Mouse (Mus musculus): ENCODE measurements at regions not wholly inside any gene's neighbourhood (a gene's known extent, or its start where the extent isn't known, plus 50 kb on each side); places are given as distances from the start of the nearest gene placed in this dataset.
"Not testable (repeated sequence)": the region's sequence is repeated elsewhere in the genome, so short reads cannot be mapped to it uniquely, and the experiment has no call there.

- DNase-seq (ENCODE audit: low spot score) = no peak
- Histone ChIP-seq H3K27me3 (replicated peaks; ENCODE audit: low read depth, poor library complexity, severe bottlenecking) (peaks cover 64% of the 10 kb centered on the region), H3K27ac (replicated peaks) (no peak overlapping the region), H3K9me3 (no peaks in the 10 kb centered on the region), H3K36me3 (replicated peaks) (no peaks in the 10 kb centered on the region), H3K4me3 (no peak overlapping the region), H3K4me1 (peaks cover 28% of the 10 kb centered on the region)
- 84% methylated on average over 11 of the region's 11 CpGs for WGBS
Observed at GRCm38 (mm10) chrX:12299236-12299635, 139.1 kb upstream of the Bcor start.

GRCm38 (mm10) chrX:12304678-12305077 lies 144.5 kb upstream of the Bcor start:
- Histone ChIP-seq H3K4me1 (0 out of 2 replicates have a peak, but pooled peaks cover 3% of the 10 kb centered on the region), H3K27ac (replicated peaks) (no peak overlapping the region), H3K27me3 (replicated peaks; ENCODE audit: low read depth, poor library complexity, severe bottlenecking) (peaks cover 66% of the 10 kb centered on the region), H3K4me3 (no peak overlapping the region), H3K9me3 (no peaks in the 10 kb centered on the region), H3K36me3 (replicated peaks) (no peaks in the 10 kb centered on the region)
- WGBS = 83% methylated on average over 5 of the region's 5 CpGs
- no peak for DNase-seq (ENCODE audit: low spot score)

- H3K4me1 ChIP-seq = 0 out of 2 replicates have a peak, but pooled peaks cover 3% of the 10 kb centered on the region
- no peak overlapping the region for H3K4me3 ChIP-seq
- H3K27me3 ChIP-seq (replicated peaks; ENCODE audit: low read depth, poor library complexity, severe bottlenecking) = peaks cover 60% of the 10 kb centered on the region
- DNase-seq (ENCODE audit: low spot score) = no peak
- H3K9me3 ChIP-seq = no peaks in the 10 kb centered on the region
- no peak overlapping the region for H3K27ac ChIP-seq (replicated peaks)
- no peaks in the 10 kb centered on the region for H3K36me3 ChIP-seq (replicated peaks)
- 83% methylated on average over 3 of the region's 3 CpGs for WGBS
Observed at GRCm38 (mm10) chrX:12306940-12307339, 146.8 kb upstream of the Bcor start.

- no peaks in the 10 kb centered on the region for H3K36me3 ChIP-seq (replicated peaks)
- no peak overlapping the region for H3K4me3 ChIP-seq
- H3K4me1 ChIP-seq = no peaks in the 10 kb centered on the region
- no peak overlapping the region for H3K27ac ChIP-seq (replicated peaks)
- H3K9me3 ChIP-seq = no peaks in the 10 kb centered on the region
- DNase-seq (ENCODE audit: low spot score) = no peak
- peaks cover 32% of the 10 kb centered on the region for H3K27me3 ChIP-seq (replicated peaks; ENCODE audit: low read depth, poor library complexity, severe bottlenecking)
- 81% methylated on average over 5 of the region's 5 CpGs for whole genome bisulfite sequencing
Observed at GRCm38 (mm10) chrX:12312534-12312933, 152.4 kb upstream of the Bcor start.

- Histone ChIP-seq H3K9me3 (no peaks in the 10 kb centered on the region), H3K27ac (replicated peaks) (no peak overlapping the region), H3K27me3 (replicated peaks; ENCODE audit: low read depth, poor library complexity, severe bottlenecking) (peaks cover 22% of the 10 kb centered on the region; the same call in 1 of the 2 replicates), H3K4me1 (0 out of 2 replicates have a peak, but pooled peaks cover 4% of the 10 kb centered on the region), H3K4me3 (no peak overlapping the region), H3K36me3 (replicated peaks) (no peaks in the 10 kb centered on the region)
- no peak for DNase-seq (ENCODE audit: low spot score)
- WGBS = 81% methylated on average over 3 of the region's 3 CpGs
Observed at GRCm38 (mm10) chrX:12315658-12316057, 155.5 kb upstream of the Bcor start.

GRCm38 (mm10) chrX:12317488-12317887 lies 157.3 kb upstream of the Bcor start:
- not testable (repeated sequence) for H3K36me3 ChIP-seq (replicated peaks); H3K27ac ChIP-seq (replicated peaks); H3K9me3 ChIP-seq; H3K4me1 ChIP-seq; H3K4me3 ChIP-seq; DNase-seq (ENCODE audit: low spot score)
- 88% methylated on average over 2 of the region's 2 CpGs for WGBS
- H3K27me3 ChIP-seq (replicated peaks; ENCODE audit: low read depth, poor library complexity, severe bottlenecking) = peaks cover 19% of the 10 kb centered on the region

GRCm38 (mm10) chrX:12318848-12319651 lies 158.9 kb upstream of the Bcor start:
- H3K9me3 ChIP-seq = no peaks in the 10 kb centered on the region
- no peak overlapping the region for H3K4me3 ChIP-seq
- H3K4me1 ChIP-seq = 0 out of 2 replicates have a peak, but pooled peaks cover 4% of the 10 kb centered on the region
- WGBS = 54% methylated on average over 4 of the region's 4 CpGs
- DNase-seq (ENCODE audit: low spot score) = peak; percentile 38
- H3K27ac ChIP-seq (replicated peaks) = no peak overlapping the region
- H3K27me3 ChIP-seq (replicated peaks; ENCODE audit: low read depth, poor library complexity, severe bottlenecking) = peaks cover 22% of the 10 kb centered on the region
- no peaks in the 10 kb centered on the region for H3K36me3 ChIP-seq (replicated peaks)

- 90% methylated on average over 1 of the region's 1 CpGs for WGBS
- Histone ChIP-seq H3K27me3 (replicated peaks; ENCODE audit: low read depth, poor library complexity, severe bottlenecking) (peaks cover 44% of the 10 kb centered on the region), H3K4me1 (0 out of 2 replicates have a peak, but pooled peaks cover 4% of the 10 kb centered on the region), H3K27ac (replicated peaks) (no peak overlapping the region), H3K9me3 (no peaks in the 10 kb centered on the region), H3K36me3 (replicated peaks) (no peaks in the 10 kb centered on the region), H3K4me3 (no peak overlapping the region)
- DNase-seq (ENCODE audit: low spot score) = no peak
Observed at GRCm38 (mm10) chrX:12322453-12322852, 162.3 kb upstream of the Bcor start.

GRCm38 (mm10) chrX:12323268-12323667 lies 163.1 kb upstream of the Bcor start:
- Histone ChIP-seq H3K4me3 (no peak overlapping the region), H3K9me3 (no peaks in the 10 kb centered on the region), H3K4me1 (0 out of 2 replicates have a peak, but pooled peaks cover 4% of the 10 kb centered on the region), H3K27ac (replicated peaks) (no peak overlapping the region), H3K27me3 (replicated peaks; ENCODE audit: low read depth, poor library complexity, severe bottlenecking) (peaks cover 48% of the 10 kb centered on the region), H3K36me3 (replicated peaks) (no peaks in the 10 kb centered on the region)
- 94% methylated on average over 3 of the region's 3 CpGs for WGBS
- no peak for DNase-seq (ENCODE audit: low spot score)

- H3K27me3 ChIP-seq (replicated peaks; ENCODE audit: low read depth, poor library complexity, severe bottlenecking) = peaks cover 47% of the 10 kb centered on the region
- no peak for DNase-seq (ENCODE audit: low spot score)
- H3K27ac ChIP-seq (replicated peaks) = no peak overlapping the region
- H3K9me3 ChIP-seq = no peaks in the 10 kb centered on the region
- H3K4me3 ChIP-seq = no peak overlapping the region
- 0 out of 2 replicates have a peak, but pooled peaks cover 1% of the 10 kb centered on the region for H3K4me1 ChIP-seq
- H3K36me3 ChIP-seq (replicated peaks) = no peaks in the 10 kb centered on the region
- 89% methylated on average over 6 of the region's 6 CpGs for WGBS
Observed at GRCm38 (mm10) chrX:12323812-12324211, 163.7 kb upstream of the Bcor start.

- H3K36me3 ChIP-seq (replicated peaks) = no peaks in the 10 kb centered on the region
- H3K9me3 ChIP-seq = no peaks in the 10 kb centered on the region
- H3K4me1 ChIP-seq = no peaks in the 10 kb centered on the region
- peaks cover 33% of the 10 kb centered on the region for H3K27me3 ChIP-seq (replicated peaks; ENCODE audit: low read depth, poor library complexity, severe bottlenecking)
- 81% methylated on average over 4 of the region's 4 CpGs for WGBS
- no peak overlapping the region for H3K4me3 ChIP-seq
- no peak overlapping the region for H3K27ac ChIP-seq (replicated peaks)
- no peak for DNase-seq (ENCODE audit: low spot score)
Observed at GRCm38 (mm10) chrX:12327464-12327863, 167.3 kb upstream of the Bcor start.

- H3K4me3 ChIP-seq = no peak overlapping the region
- H3K27ac ChIP-seq (replicated peaks) = no peak overlapping the region
- H3K36me3 ChIP-seq (replicated peaks) = no peaks in the 10 kb centered on the region
- no peaks in the 10 kb centered on the region for H3K4me1 ChIP-seq
- no peaks in the 10 kb centered on the region for H3K9me3 ChIP-seq
- no peak for DNase-seq (ENCODE audit: low spot score)
- H3K27me3 ChIP-seq (replicated peaks; ENCODE audit: low read depth, poor library complexity, severe bottlenecking) = peaks cover 26% of the 10 kb centered on the region; the same call in 1 of the 2 replicates
- whole genome bisulfite sequencing = 84% methylated on average over 9 of the region's 9 CpGs
Observed at GRCm38 (mm10) chrX:12340561-12340960, 180.4 kb upstream of the Bcor start.

GRCm38 (mm10) chrX:12341356-12341965 lies 181.3 kb upstream of the Bcor start:
- H3K4me3 ChIP-seq = no peak overlapping the region
- H3K4me1 ChIP-seq = no peaks in the 10 kb centered on the region
- H3K27me3 ChIP-seq (replicated peaks; ENCODE audit: low read depth, poor library complexity, severe bottlenecking) = peaks cover 21% of the 10 kb centered on the region; the same call in 1 of the 2 replicates
- WGBS = 62% methylated on average over 5 of the region's 5 CpGs
- peak; percentile 10 for DNase-seq (ENCODE audit: low spot score)
- no peaks in the 10 kb centered on the region for H3K9me3 ChIP-seq
- H3K36me3 ChIP-seq (replicated peaks) = no peaks in the 10 kb centered on the region
- no peak overlapping the region for H3K27ac ChIP-seq (replicated peaks)

Data from embryonic facial prominence, embryonic 10.5 days (tissue).